In genomic region chr7:116269501-116269995, GRCm38 (mm10) we compare ENCODE assay signal across 21 mouse cellular contexts. TPM values are rescaled to one million over a fixed set of nuclear protein-coding genes. Genes with fewer than 3 reads are reported as not detected.
DNase-seq lines count a peak whose midpoint lies in the region; ATAC-seq lines count a peak whose summit lies in the region.
"Had no signal": no experiment of that assay in that cellular context is flagged by ENCODE, and none has a peak within 500 bp of the region (broad histone marks: within the 10 kb centered on the region; RNA-seq: fewer than 3 reads in every experiment).

No protein-coding gene starts in this region.

- H3K4me2 ChIP-seq in hindbrain, embryonic 16.5 days (ENCODE audit: low read length) = no peak overlapping the region
- H3K4me2 ChIP-seq in hindbrain, embryonic 12.5 days (replicated peaks) = no peak overlapping the region
- H3K4me2 ChIP-seq: embryonic facial prominence, embryonic 12.5 days had no signal

- no peak overlapping the region for H3K4me3 ChIP-seq in hindbrain, embryonic 16.5 days (ENCODE audit: low read length)
- H3K4me3 ChIP-seq in hindbrain, embryonic 12.5 days = no peak overlapping the region
- no peak overlapping the region for H3K4me3 ChIP-seq in limb, embryonic 10.5 days
- H3K4me3 ChIP-seq: embryonic facial prominence, embryonic 12.5 days; erythroblast, embryonic 14.5 days; gastrocnemius, adult 2 months had no signal

- H3K27me3 ChIP-seq in hindbrain, embryonic 16.5 days (replicated peaks; ENCODE audit: control insufficient read depth, insufficient read depth, low read length) = no peaks in the 10 kb centered on the region
- H3K27me3 ChIP-seq in hindbrain, embryonic 12.5 days = no peaks in the 10 kb centered on the region
- no peaks in the 10 kb centered on the region for H3K27me3 ChIP-seq in limb, embryonic 10.5 days (ENCODE audit: low read depth, poor library complexity, severe bottlenecking)
- H3K27me3 ChIP-seq: embryonic facial prominence, embryonic 12.5 days had no signal

- 59% methylated on average over 6 of the region's 6 CpGs for WGBS in hindbrain, embryonic 16.5 days
- 57% methylated on average over 6 of the region's 6 CpGs for WGBS in hindbrain, embryonic 12.5 days
- 80% methylated on average over 6 of the region's 6 CpGs for WGBS in limb, embryonic 10.5 days

- ATAC-seq in hindbrain, embryonic 16.5 days = peak; percentile 37; the same call in 1 of the 2 replicates
- no peak for ATAC-seq in hindbrain, embryonic 12.5 days (ENCODE audit: low FRiP score)
- ATAC-seq: forebrain, embryonic 16.5 days; lung, postnatal 0 days had no signal

- no peaks in the 10 kb centered on the region for H3K36me3 ChIP-seq in hindbrain, embryonic 16.5 days (ENCODE audit: control insufficient read depth, insufficient read depth, low read length)
- no peaks in the 10 kb centered on the region for H3K36me3 ChIP-seq in hindbrain, embryonic 12.5 days
- no peaks in the 10 kb centered on the region for H3K36me3 ChIP-seq in limb, embryonic 10.5 days
- H3K36me3 ChIP-seq: embryonic facial prominence, embryonic 12.5 days had no signal

- no peak overlapping the region for H3K9ac ChIP-seq in hindbrain, embryonic 16.5 days (ENCODE audit: low read depth, low read length)
- H3K9ac ChIP-seq in hindbrain, embryonic 12.5 days = no peak overlapping the region
- H3K9ac ChIP-seq: embryonic facial prominence, embryonic 12.5 days had no signal

- H3K27ac ChIP-seq in hindbrain, embryonic 16.5 days (ENCODE audit: low read depth, low read length) = no peak overlapping the region
- no peak overlapping the region for H3K27ac ChIP-seq in hindbrain, embryonic 12.5 days
- H3K27ac ChIP-seq in limb, embryonic 10.5 days = peak overlapping the region; percentile 25; the same call in 1 of the 2 replicates
- H3K27ac ChIP-seq: embryonic facial prominence, embryonic 12.5 days; gastrocnemius, adult 2 months had no signal

- H3K9me3 ChIP-seq in hindbrain, embryonic 16.5 days (ENCODE audit: control insufficient read depth, low read length) = no peaks in the 10 kb centered on the region
- no peaks in the 10 kb centered on the region for H3K9me3 ChIP-seq in hindbrain, embryonic 12.5 days (replicated peaks)
- H3K9me3 ChIP-seq in limb, embryonic 10.5 days (replicated peaks) = no peaks in the 10 kb centered on the region
- H3K9me3 ChIP-seq: embryonic facial prominence, embryonic 12.5 days had no signal

- no peaks in the 10 kb centered on the region; the same call in 1 of the 2 replicates for H3K4me1 ChIP-seq in hindbrain, embryonic 16.5 days (ENCODE audit: control insufficient read depth, insufficient read depth, low read depth, low read length)
- H3K4me1 ChIP-seq in hindbrain, embryonic 12.5 days = peaks cover 9% of the 10 kb centered on the region
- peaks cover 28% of the 10 kb centered on the region for H3K4me1 ChIP-seq in limb, embryonic 10.5 days

- peak; percentile 16 to 21 for DNase-seq in cerebellum, postnatal 14 days
- no peak for DNase-seq in cerebellum, adult 18-20 months
- DNase-seq in left cerebral cortex, postnatal 4 days = peak; percentile 49
- no peak for DNase-seq in left cerebral cortex, adult 11 months (ENCODE audit: low spot score)
- DNase-seq in limb, embryonic 10.5 days (ENCODE audit: low spot score) = no peak
- DNase-seq in urinary bladder, postnatal 4 days (ENCODE audit: low spot score in 2 of 2) = no peak
- DNase-seq: adrenal gland, postnatal 25 days; cerebellum, adult 11 months; gastrocnemius, adult 2 months; heart, adult 11 months; heart, postnatal 36 days; layer of hippocampus, postnatal 36 days; liver; retina, postnatal 1 day; thymus, adult 2 months had no signal

- intact Hi-C loops in left cerebral cortex, postnatal 4 days (cut with DNase I) = no loop called here

RNA-seq across cellular contexts. Expression of gene Plekha7, which starts 38.6 kb away (rescaled TPM):
- 8.5 and 8.8 TPM in 2 replicates for polyA plus RNA-seq in hindbrain, embryonic 16.5 days (2015; fragmentation: Nextera tagmentation; extraction: Ambion mirVana)
- 10.7 and 12.5 TPM in 2 replicates for polyA plus RNA-seq in hindbrain, embryonic 12.5 days (2016; fragmentation: Nextera tagmentation; extraction: Ambion mirVana)
- 10 to 100 TPM; 13.7 to 16.1 TPM for total RNA-seq in left cerebral cortex, postnatal 4 days (2021)
- 5.8 and 6.9 TPM in 2 replicates for polyA plus RNA-seq in limb, embryonic 10.5 days (2016; fragmentation: Nextera tagmentation; extraction: Ambion mirVana)

Comparison
In these comparisons a context has a peak if more than half of its experiments do, and no peak if none do; other contexts are left out.
1. DNase-seq: peak in cerebellum, postnatal 14 days (2 of 2) and left cerebral cortex, postnatal 4 days (single experiment); none in cerebellum, adult 18-20 months (0 of 2), left cerebral cortex, adult 11 months (single experiment), limb, embryonic 10.5 days (single experiment) and urinary bladder, postnatal 4 days (0 of 2).